Mouse (Mus musculus) bone marrow, adult 2 months (tissue): Measurements from ENCODE around the gene Specc1. TPM values are rescaled to one million over a fixed set of nuclear protein-coding genes. Genes with fewer than 3 reads are reported as not detected.
A peak's percentile ranks its signal among the peaks of the same experiment; 100 is the strongest.
"Not testable (repeated sequence)": the region's sequence is repeated elsewhere in the genome, so short reads cannot be mapped to it uniquely, and the experiment has no call there.

Source experiments
- H3K27ac ChIP-seq: fragments of 200-500 bp; 2 replicates; pipeline ENCODE4 v1.5.1; 2012; ENCODE audit warnings: low read depth, mild to moderate bottlenecking, control low read depth, inconsistent platforms, low read length; ENCODE audit not compliant: control insufficient read depth, poor library complexity, insufficient read depth
- H3K4me1 ChIP-seq: fragments of 200-500 bp; 2 replicates; pipeline ENCODE4 v1.6.1; 2011; ENCODE audit warnings: low read length; ENCODE audit not compliant: control insufficient read depth, insufficient read depth
- H3K4me3 ChIP-seq: fragments of 200-500 bp; replicated peaks from 2 replicates; pipeline ENCODE3; 2011; ENCODE audit warnings: mild to moderate bottlenecking, low read depth, low read length, control low read depth; ENCODE audit not compliant: control insufficient read depth
- CTCF ChIP-seq: fragments of 200-500 bp; IDR thresholded peaks from 2 replicates; pipeline ENCODE4 v1.5.1; 2011; ENCODE audit warnings: low read length, control low read depth; ENCODE audit not compliant: control insufficient read depth, insufficient read depth
- POLR2A ChIP-seq: fragments of 200-500 bp; IDR thresholded peaks from 2 replicates; pipeline ENCODE4 v1.6.1; 2011; ENCODE audit warnings: low read depth, mild to moderate bottlenecking, control low read depth, low read length, borderline replicate concordance; ENCODE audit not compliant: control insufficient read depth
- WGBS: fragments of 180-500 bp; shearing (Covaris S2); methylation state at CpG from one replicate; pipeline ENCODE4 v1.1.7; 2018; 5-methylcytosine and 5-hydroxymethylcytosine counted together
- polyA plus RNA-seq: library from polyadenylated mRNA; stranded (reverse); fragments of >200 nt; gene quantifications from 2 replicates; pipeline ENCODE4 v1.2.4, GENCODE M21; 2011; ENCODE audit warnings: low replicate concordance; ENCODE audit not compliant: missing spikeins, insufficient read depth, insufficient read length

The Specc1 gene
- polyA plus RNA-seq, 1 experiment, result 73.8 TPM

- TF ChIP-seq POLR2A, result no peak
- no peak for TF ChIP-seq CTCF
- H3K4me1 ChIP-seq, result no peaks in the 10 kb centered on the region
- no peak overlapping the region for H3K27ac ChIP-seq
- no peak overlapping the region for H3K4me3 ChIP-seq
- whole genome bisulfite sequencing, result 88% methylated on average over 1 of the region's 1 CpGs
Measured at GRCm38 (mm10) chr11:61937761-61938160, 18.8 kb upstream of the Specc1 start.

GRCm38 (mm10) chr11:61942903-61943302 lies 13.7 kb upstream of the Specc1 start:
- Histone ChIP-seq H3K4me3 (no peak overlapping the region), H3K27ac (no peak overlapping the region), H3K4me1 (peaks cover 3% of the 10 kb centered on the region)
- WGBS, result 50% methylated on average over 2 of the region's 2 CpGs
- TF ChIP-seq POLR2A (no peak), CTCF (no peak)

GRCm38 (mm10) chr11:61944417-61944816 lies 12.1 kb upstream of the Specc1 start:
- Histone ChIP-seq H3K27ac (no peak overlapping the region), H3K4me3 (no peak overlapping the region), H3K4me1 (peaks cover 3% of the 10 kb centered on the region)
- WGBS, result 42% methylated on average over 9 of the region's 9 CpGs
- no peak for TF ChIP-seq POLR2A
- no peak for TF ChIP-seq CTCF

- 47% methylated on average over 4 of the region's 4 CpGs for WGBS
Measured at GRCm38 (mm10) chr11:61946608-61947007, 10.0 kb upstream of the Specc1 start.

GRCm38 (mm10) chr11:61949315-61949714 lies 7.2 kb upstream of the Specc1 start:
- Histone ChIP-seq H3K27ac (no peak overlapping the region), H3K4me3 (no peak overlapping the region), H3K4me1 (peaks cover 3% of the 10 kb centered on the region)
- 1% methylated on average over 3 of the region's 3 CpGs for WGBS
- TF ChIP-seq POLR2A (no peak), CTCF (peak; percentile 23; the same call in 1 of the 2 replicates)

More at GRCm38 (mm10) chr11:61946608-61947007, 10.0 kb upstream of the Specc1 start:
- Histone ChIP-seq H3K27ac (no peak overlapping the region), H3K4me1 (peaks cover 3% of the 10 kb centered on the region), H3K4me3 (no peak overlapping the region)
- TF ChIP-seq POLR2A (no peak), CTCF (no peak)

- Histone ChIP-seq H3K4me3 (no peak overlapping the region), H3K4me1 (no peaks in the 10 kb centered on the region; the same call in 1 of the 2 replicates), H3K27ac (no peak overlapping the region)
- WGBS, result 15% methylated on average over 10 of the region's 10 CpGs
- peak; percentile 98 for TF ChIP-seq CTCF
- no peak for TF ChIP-seq POLR2A
Measured at GRCm38 (mm10) chr11:61950632-61951031, 5.9 kb upstream of the Specc1 start.

GRCm38 (mm10) chr11:61955136-61955535 lies 1.4 kb upstream of the Specc1 start:
- TF ChIP-seq CTCF (no peak), POLR2A (no peak)
- Histone ChIP-seq H3K4me1 (no peaks in the 10 kb centered on the region), H3K27ac (no peak overlapping the region), H3K4me3 (no peak overlapping the region)
- WGBS, result 72% methylated on average over 6 of the region's 6 CpGs

- H3K4me1 ChIP-seq, result no peaks in the 10 kb centered on the region
Measured at GRCm38 (mm10) chr11:61955951-61956350, 612 bp upstream of the Specc1 start.

GRCm38 (mm10) chr11:61957296-61957813 lies 792 bp downstream of the Specc1 start:
- H3K4me1 ChIP-seq, result no peaks in the 10 kb centered on the region; the same call in 1 of the 2 replicates
- TF ChIP-seq POLR2A (no peak), CTCF (no peak)
- H3K4me3 ChIP-seq, result peak overlapping the region; percentile 75
- peak overlapping the region; percentile 92 for H3K27ac ChIP-seq
- 3% methylated on average over 25 of the region's 25 CpGs for WGBS

More at GRCm38 (mm10) chr11:61955951-61956350, 612 bp upstream of the Specc1 start:
- TF ChIP-seq CTCF (no peak), POLR2A (no peak)
- 78% methylated on average over 6 of the region's 6 CpGs for WGBS
- Histone ChIP-seq H3K27ac (no peak overlapping the region), H3K4me3 (no peak overlapping the region)

- peak overlapping the region; percentile 81 for H3K27ac ChIP-seq
- WGBS, result 51% methylated on average over 6 of the region's 6 CpGs
- H3K4me3 ChIP-seq, result peak overlapping the region; percentile 43
- H3K4me1 ChIP-seq, result not testable (repeated sequence)
Measured at GRCm38 (mm10) chr11:61958706-61959105, 2.1 kb downstream of the Specc1 start.
